Mouse (Mus musculus) midbrain, embryonic 10.5 days (tissue): Measurements from ENCODE around the gene Acot8. TPM values are rescaled to one million over a fixed set of nuclear protein-coding genes. Genes with fewer than 3 reads are reported as not detected.
"Not testable (repeated sequence)": the region's sequence is repeated elsewhere in the genome, so short reads cannot be mapped to it uniquely, and the experiment has no call there.

Experiments used
- DNase-seq: peaks from one replicate; pipeline ENCODE4 v3.0.0-alpha.2; 2017; ENCODE audit warnings: low spot score
- H3K27ac ChIP-seq: fragments of 300-500 bp; sonication (generic); replicated peaks from 2 replicates; pipeline ENCODE4 v1.5.1; 2016; ENCODE audit warnings: mild to moderate bottlenecking
- H3K27me3 ChIP-seq: fragments of 300-500 bp; sonication (generic); 2 replicates; pipeline ENCODE4 v1.6.1; 2016; ENCODE audit warnings: low read depth, mild to moderate bottlenecking; ENCODE audit not compliant: poor library complexity, severe bottlenecking
- H3K36me3 ChIP-seq: fragments of 300-500 bp; sonication (generic); 2 replicates; pipeline ENCODE4 v1.6.1; 2016; ENCODE audit warnings: mild to moderate bottlenecking, moderate library complexity
- H3K4me1 ChIP-seq: fragments of 300-500 bp; sonication (generic); 2 replicates; pipeline ENCODE4 v1.6.1; 2016
- H3K4me3 ChIP-seq: fragments of 300-500 bp; sonication (generic); 2 replicates; pipeline ENCODE4 v1.5.1; 2016; ENCODE audit warnings: mild to moderate bottlenecking, moderate library complexity
- H3K9me3 ChIP-seq: fragments of 300-500 bp; sonication (generic); replicated peaks from 2 replicates; pipeline ENCODE4 v1.6.1; 2016; ENCODE audit warnings: mild to moderate bottlenecking
- WGBS: fragments of 180-500 bp; shearing (Covaris S2); methylation state at CpG from one replicate; pipeline ENCODE4 v1.1.7; 2016; 5-methylcytosine and 5-hydroxymethylcytosine counted together
- polyA plus RNA-seq: library from polyadenylated mRNA; unstranded; fragments of >200 nt; fragmentation: Nextera tagmentation; extraction: Ambion mirVana; gene quantifications from 2 replicates; pipeline ENCODE4 v1.2.1, GENCODE M21; 2016

The Acot8 gene
- polyA plus RNA-seq, 1 experiment from 2014 or later: 15.3 TPM

- Histone ChIP-seq H3K4me3 (peak overlapping the region; percentile 74), H3K36me3 (peaks cover 44% of the 10 kb centered on the region), H3K9me3 (no peaks in the 10 kb centered on the region), H3K27ac (peak overlapping the region; percentile 90; the same call in 1 of the 2 replicates), H3K27me3 (no peaks in the 10 kb centered on the region), H3K4me1 (peaks cover 26% of the 10 kb centered on the region)
- no peak for DNase-seq
- WGBS: 57% methylated on average over 1 of the region's 1 CpGs
These were observed 765 bp downstream of the Acot8 start for GRCm38 (mm10) chr2:164803921-164804313.

GRCm38 (mm10) chr2:164803201-164803920, 1.3 kb downstream of the Acot8 start:
- H3K36me3 ChIP-seq: peaks cover 44% of the 10 kb centered on the region
- 95% methylated on average over 16 of the region's 16 CpGs for WGBS
- no peak for DNase-seq
- H3K4me3 ChIP-seq: peak overlapping the region; percentile 74
- no peaks in the 10 kb centered on the region for H3K9me3 ChIP-seq
- H3K4me1 ChIP-seq: peaks cover 26% of the 10 kb centered on the region
- H3K27ac ChIP-seq: no peak overlapping the region
- H3K27me3 ChIP-seq: no peaks in the 10 kb centered on the region

GRCm38 (mm10) chr2:164800252-164801004, 4.3 kb downstream of the Acot8 start:
- H3K27ac ChIP-seq: no peak overlapping the region
- no peaks in the 10 kb centered on the region for H3K9me3 ChIP-seq
- no peak overlapping the region for H3K4me3 ChIP-seq
- no peaks in the 10 kb centered on the region for H3K27me3 ChIP-seq
- no peak for DNase-seq
- peaks cover 18% of the 10 kb centered on the region for H3K4me1 ChIP-seq
- H3K36me3 ChIP-seq: peaks cover 71% of the 10 kb centered on the region
- WGBS: 93% methylated on average over 13 of the region's 13 CpGs

DNA sequence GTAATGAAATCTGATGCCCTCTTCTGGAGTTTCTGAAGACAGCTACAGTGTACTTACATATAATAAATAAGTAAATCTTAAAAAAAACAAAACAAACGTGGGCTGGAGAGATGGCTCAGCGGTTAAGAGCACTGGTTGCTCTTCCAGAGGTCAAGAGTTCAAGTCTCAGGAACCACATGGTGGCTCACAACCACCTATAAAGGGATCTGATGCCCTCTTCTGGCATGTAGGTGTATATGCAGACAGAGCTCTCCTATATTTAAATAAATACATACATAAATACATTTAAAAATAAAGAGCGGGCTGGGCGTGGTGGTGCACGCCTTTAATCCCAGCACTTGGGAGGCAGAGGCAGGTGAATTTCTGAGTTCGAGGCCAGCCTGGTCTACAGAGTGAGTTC, 6.1 kb downstream of the Acot8 start:
- 90% methylated on average over 6 of the region's 6 CpGs for WGBS

GRCm38 (mm10) chr2:164795868-164796267, 8.8 kb downstream of the Acot8 start:
- Histone ChIP-seq H3K4me1 (no peaks in the 10 kb centered on the region), H3K9me3 (no peaks in the 10 kb centered on the region), H3K4me3 (no peak overlapping the region), H3K27ac (no peak overlapping the region), H3K36me3 (peaks cover 93% of the 10 kb centered on the region), H3K27me3 (no peaks in the 10 kb centered on the region)
- 92% methylated on average over 4 of the region's 4 CpGs for WGBS
- no peak for DNase-seq

More for the DNA sequence above, 6.1 kb downstream of the Acot8 start:
- H3K9me3 ChIP-seq, H3K27ac ChIP-seq, DNase-seq, H3K27me3 ChIP-seq, H3K4me1 ChIP-seq, H3K4me3 ChIP-seq: not testable (repeated sequence)
- peaks cover 86% of the 10 kb centered on the region for H3K36me3 ChIP-seq

- Histone ChIP-seq H3K4me3 (no peak overlapping the region), H3K36me3 (peaks cover 89% of the 10 kb centered on the region), H3K9me3 (no peaks in the 10 kb centered on the region), H3K27me3 (no peaks in the 10 kb centered on the region), H3K27ac (no peak overlapping the region), H3K4me1 (no peaks in the 10 kb centered on the region)
- peak; percentile 76 for DNase-seq
- WGBS: 42% methylated on average over 5 of the region's 5 CpGs
These were observed 10.4 kb downstream of the Acot8 start for GRCm38 (mm10) chr2:164794293-164794692.

GRCm38 (mm10) chr2:164793772-164794171, 10.9 kb downstream of the Acot8 start:
- H3K9me3 ChIP-seq: no peaks in the 10 kb centered on the region
- no peaks in the 10 kb centered on the region for H3K27me3 ChIP-seq
- peaks cover 3% of the 10 kb centered on the region; the same call in 1 of the 2 replicates for H3K4me1 ChIP-seq
- no peak for DNase-seq
- H3K27ac ChIP-seq: no peak overlapping the region
- no peak overlapping the region for H3K4me3 ChIP-seq
- WGBS: 86% methylated on average over 2 of the region's 2 CpGs
- H3K36me3 ChIP-seq: peaks cover 88% of the 10 kb centered on the region

GRCm38 (mm10) chr2:164793236-164793635, 11.4 kb downstream of the Acot8 start:
- Histone ChIP-seq H3K36me3 (peaks cover 88% of the 10 kb centered on the region), H3K4me3 (no peak overlapping the region), H3K27me3 (no peaks in the 10 kb centered on the region), H3K9me3 (no peaks in the 10 kb centered on the region), H3K4me1 (peaks cover 7% of the 10 kb centered on the region; the same call in 1 of the 2 replicates), H3K27ac (no peak overlapping the region)
- 96% methylated on average over 3 of the region's 3 CpGs for WGBS
- peak; percentile 44 for DNase-seq

GRCm38 (mm10) chr2:164792400-164793190, 12.1 kb downstream of the Acot8 start:
- Histone ChIP-seq H3K36me3 (peaks cover 83% of the 10 kb centered on the region), H3K4me1 (peaks cover 8% of the 10 kb centered on the region; the same call in 1 of the 2 replicates), H3K27me3 (no peaks in the 10 kb centered on the region), H3K9me3 (no peaks in the 10 kb centered on the region), H3K4me3 (no peak overlapping the region), H3K27ac (no peak overlapping the region)
- 94% methylated on average over 12 of the region's 12 CpGs for WGBS
- DNase-seq: no peak

GRCm38 (mm10) chr2:164791841-164792261, 12.8 kb downstream of the Acot8 start:
- 96% methylated on average over 18 of the region's 18 CpGs for WGBS
- H3K4me3 ChIP-seq: no peak overlapping the region
- H3K36me3 ChIP-seq: peaks cover 77% of the 10 kb centered on the region
- H3K27ac ChIP-seq: no peak overlapping the region
- H3K4me1 ChIP-seq: peaks cover 11% of the 10 kb centered on the region
- H3K27me3 ChIP-seq: peaks cover 4% of the 10 kb centered on the region; the same call in 1 of the 2 replicates
- H3K9me3 ChIP-seq: no peaks in the 10 kb centered on the region
- no peak for DNase-seq

- DNase-seq: no peak
- peaks cover 63% of the 10 kb centered on the region for H3K36me3 ChIP-seq
These were observed 14.2 kb downstream of the Acot8 start for GRCm38 (mm10) chr2:164790451-164790850.

DNA sequence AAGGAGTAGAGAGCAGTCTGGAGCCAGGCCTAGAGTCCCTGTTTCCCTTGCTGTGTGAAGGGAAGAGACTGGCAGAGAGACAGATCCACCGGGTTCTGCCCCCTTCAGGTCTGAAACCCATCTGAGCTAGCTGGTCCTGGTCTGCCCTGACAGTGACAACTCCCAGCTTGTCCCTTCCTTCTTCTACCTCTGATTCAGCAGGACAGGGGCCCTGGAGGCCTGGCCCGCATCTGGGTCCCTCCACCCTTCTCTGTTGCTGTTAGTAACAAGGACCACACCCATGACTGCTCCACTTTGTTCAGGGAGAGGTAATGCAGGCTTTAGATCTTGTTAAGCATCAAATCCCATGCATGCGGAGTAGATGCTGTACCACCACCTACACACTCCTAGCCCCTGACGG, 16.3 kb downstream of the Acot8 start:
- DNase-seq: no peak
- H3K36me3 ChIP-seq: peaks cover 47% of the 10 kb centered on the region
- peaks cover 13% of the 10 kb centered on the region; the same call in 1 of the 2 replicates for H3K27me3 ChIP-seq
- H3K4me1 ChIP-seq: peaks cover 34% of the 10 kb centered on the region
- no peak overlapping the region for H3K27ac ChIP-seq
- WGBS: 66% methylated on average over 4 of the region's 4 CpGs
- H3K9me3 ChIP-seq: no peaks in the 10 kb centered on the region
- H3K4me3 ChIP-seq: no peak overlapping the region

More at GRCm38 (mm10) chr2:164790451-164790850, 14.2 kb downstream of the Acot8 start:
- H3K27me3 ChIP-seq: peaks cover 8% of the 10 kb centered on the region; the same call in 1 of the 2 replicates
- peaks cover 24% of the 10 kb centered on the region for H3K4me1 ChIP-seq
- no peak overlapping the region for H3K4me3 ChIP-seq
- no peaks in the 10 kb centered on the region for H3K9me3 ChIP-seq
- no peak overlapping the region for H3K27ac ChIP-seq
- 83% methylated on average over 4 of the region's 4 CpGs for WGBS
